Mouse (Mus musculus): Measurements from ENCODE around the gene Gm6993. TPM values are rescaled to one million over a fixed set of nuclear protein-coding genes. Genes with fewer than 3 reads are reported as not detected.

Gene Gm6993
- polyA plus RNA-seq, 1 experiment, result not detected

DNA sequence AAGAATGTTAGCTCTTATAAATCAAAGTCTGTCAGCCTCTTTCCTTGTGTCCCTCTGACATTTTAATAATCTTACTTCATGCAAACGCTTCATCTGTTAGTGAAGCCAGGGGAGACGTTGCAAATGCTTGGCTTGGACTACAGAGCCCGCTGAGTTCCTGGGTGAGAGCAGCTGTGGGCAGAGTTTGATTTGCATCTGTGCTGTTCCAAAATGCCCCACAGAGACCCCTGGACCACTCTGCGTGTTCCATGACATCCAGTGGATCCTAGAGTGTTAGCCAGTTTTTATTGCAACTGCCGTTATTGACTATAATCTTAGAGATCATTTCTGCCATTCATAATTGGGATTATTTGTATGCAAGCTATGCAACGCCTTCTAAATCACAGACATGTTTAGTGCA is 31.8 kb upstream of the Gm6993 start:
- Histone ChIP-seq H3K4me1 (ENCODE audit: control insufficient read depth, insufficient read depth, low read length) (no peaks in the 10 kb centered on the region), H3K4me3 (ENCODE audit: low read depth, low read length) (no peak overlapping the region), H3K27me3 (ENCODE audit: control insufficient read depth, insufficient read depth, low read length, poor library complexity, severe bottlenecking) (no peaks in the 10 kb centered on the region), H3K36me3 (ENCODE audit: control insufficient read depth, insufficient read depth, low read length, poor library complexity, severe bottlenecking) (no peaks in the 10 kb centered on the region), H3K27ac (ENCODE audit: insufficient read depth, low read length) (no peak overlapping the region), H3K9ac (ENCODE audit: low read depth, poor library complexity, severe bottlenecking) (no peak overlapping the region), H3K9me3 (replicated peaks; ENCODE audit: control insufficient read depth, insufficient read depth, low read length, poor library complexity, severe bottlenecking) (no peaks in the 10 kb centered on the region)
- no peak for TF ChIP-seq POLR2A (IDR thresholded peaks at IDR 0.05; ENCODE audit: insufficient read depth, low read length)
- no peak for TF ChIP-seq EP300 (IDR thresholded peaks at IDR 0.05; ENCODE audit: insufficient read depth, low read depth, low read length)
- TF ChIP-seq CTCF (IDR thresholded peaks at IDR 0.05; ENCODE audit: low read depth, low read length), result no peak

DNA sequence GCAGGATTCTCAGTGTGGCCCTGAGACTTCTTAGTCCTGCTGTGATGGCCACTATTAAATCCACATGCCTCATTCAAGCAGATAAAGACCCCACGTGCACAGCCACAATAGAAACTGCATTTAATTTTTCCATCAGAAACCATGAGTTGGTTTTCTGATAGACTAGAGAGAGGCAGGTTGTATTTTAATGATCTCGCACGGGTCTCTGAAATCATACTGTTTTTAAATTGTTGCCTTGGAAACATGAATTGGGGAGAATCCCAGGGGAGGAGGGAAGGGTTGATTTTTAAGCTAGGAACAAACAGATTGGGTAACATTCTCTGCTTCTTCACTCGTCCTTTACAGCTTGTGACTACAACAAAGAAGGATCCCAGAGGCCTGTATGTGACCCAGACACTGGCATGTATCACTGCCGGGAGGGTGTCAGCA is 31.2 kb upstream of the Gm6993 start:
- Histone ChIP-seq H3K4me1 (ENCODE audit: control insufficient read depth, insufficient read depth, low read length) (no peaks in the 10 kb centered on the region), H3K4me3 (ENCODE audit: low read depth, low read length) (no peak overlapping the region), H3K27ac (ENCODE audit: insufficient read depth, low read length) (no peak overlapping the region)

DNA sequence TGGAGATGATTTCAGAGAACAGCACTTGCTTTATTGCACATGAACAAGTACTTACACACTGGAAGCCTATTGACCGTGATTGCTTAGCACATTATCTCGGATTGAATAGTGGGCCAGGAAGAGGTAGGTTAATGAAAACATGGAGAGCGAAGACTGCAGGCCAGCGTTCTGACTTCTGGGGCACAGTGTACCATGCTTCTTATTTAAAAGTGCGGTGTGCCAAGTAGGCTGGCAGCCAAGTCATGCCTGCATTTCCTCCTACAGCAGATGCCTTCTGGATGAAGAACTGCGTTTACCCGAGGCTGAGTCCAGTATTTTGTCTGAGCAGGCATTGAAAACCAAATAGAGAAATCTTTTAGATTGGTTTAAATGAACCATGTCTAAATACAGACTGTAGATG is 27.0 kb upstream of the Gm6993 start:
- no peaks in the 10 kb centered on the region for H3K9me3 ChIP-seq (replicated peaks; ENCODE audit: control insufficient read depth, insufficient read depth, low read length, poor library complexity, severe bottlenecking)
- H3K27ac ChIP-seq (ENCODE audit: insufficient read depth, low read length), result no peak overlapping the region
- no peak overlapping the region for H3K9ac ChIP-seq (ENCODE audit: low read depth, poor library complexity, severe bottlenecking)
- H3K27me3 ChIP-seq (ENCODE audit: control insufficient read depth, insufficient read depth, low read length, poor library complexity, severe bottlenecking), result no peaks in the 10 kb centered on the region
- no peaks in the 10 kb centered on the region for H3K36me3 ChIP-seq (ENCODE audit: control insufficient read depth, insufficient read depth, low read length, poor library complexity, severe bottlenecking)
- H3K4me3 ChIP-seq (ENCODE audit: low read depth, low read length), result no peak overlapping the region
- TF ChIP-seq EP300 (IDR thresholded peaks at IDR 0.05; ENCODE audit: insufficient read depth, low read depth, low read length) (no peak), POLR2A (IDR thresholded peaks at IDR 0.05; ENCODE audit: insufficient read depth, low read length) (no peak), CTCF (IDR thresholded peaks at IDR 0.05; ENCODE audit: low read depth, low read length) (no peak)
- no peaks in the 10 kb centered on the region for H3K4me1 ChIP-seq (ENCODE audit: control insufficient read depth, insufficient read depth, low read length)

More for the DNA sequence above, 31.2 kb upstream of the Gm6993 start:
- TF ChIP-seq POLR2A (IDR thresholded peaks at IDR 0.05; ENCODE audit: insufficient read depth, low read length) (no peak), EP300 (IDR thresholded peaks at IDR 0.05; ENCODE audit: insufficient read depth, low read depth, low read length) (no peak), CTCF (IDR thresholded peaks at IDR 0.05; ENCODE audit: low read depth, low read length) (no peak)
- Histone ChIP-seq H3K9ac (ENCODE audit: low read depth, poor library complexity, severe bottlenecking) (no peak overlapping the region), H3K27me3 (ENCODE audit: control insufficient read depth, insufficient read depth, low read length, poor library complexity, severe bottlenecking) (no peaks in the 10 kb centered on the region), H3K36me3 (ENCODE audit: control insufficient read depth, insufficient read depth, low read length, poor library complexity, severe bottlenecking) (no peaks in the 10 kb centered on the region), H3K9me3 (replicated peaks; ENCODE audit: control insufficient read depth, insufficient read depth, low read length, poor library complexity, severe bottlenecking) (no peaks in the 10 kb centered on the region)

DNA sequence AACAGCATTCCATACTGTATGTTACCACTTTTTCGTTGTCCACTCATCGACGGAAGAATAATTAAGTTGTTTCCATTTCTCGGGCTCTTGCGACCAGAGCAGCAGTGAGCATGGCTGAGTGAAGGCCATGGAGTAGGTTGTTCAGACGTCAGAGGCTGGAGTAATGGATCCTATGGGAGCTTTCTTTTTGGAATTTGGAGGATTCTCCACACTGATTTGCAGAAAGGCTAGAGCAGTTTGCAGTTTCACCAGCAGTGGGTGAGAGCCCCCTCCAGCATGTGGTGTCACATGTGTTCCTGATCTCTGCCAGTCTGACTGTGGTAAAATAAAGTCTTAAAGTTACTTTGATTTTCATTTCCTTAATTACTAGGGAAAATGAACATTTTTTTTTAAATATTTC is 25.6 kb upstream of the Gm6993 start:
- TF ChIP-seq POLR2A (IDR thresholded peaks at IDR 0.05; ENCODE audit: insufficient read depth, low read length), result no peak
- no peak for TF ChIP-seq CTCF (IDR thresholded peaks at IDR 0.05; ENCODE audit: low read depth, low read length)
- Histone ChIP-seq H3K9ac (ENCODE audit: low read depth, poor library complexity, severe bottlenecking) (no peak overlapping the region), H3K27ac (ENCODE audit: insufficient read depth, low read length) (no peak overlapping the region), H3K9me3 (replicated peaks; ENCODE audit: control insufficient read depth, insufficient read depth, low read length, poor library complexity, severe bottlenecking) (no peaks in the 10 kb centered on the region), H3K4me1 (ENCODE audit: control insufficient read depth, insufficient read depth, low read length) (no peaks in the 10 kb centered on the region), H3K36me3 (ENCODE audit: control insufficient read depth, insufficient read depth, low read length, poor library complexity, severe bottlenecking) (no peaks in the 10 kb centered on the region), H3K27me3 (ENCODE audit: control insufficient read depth, insufficient read depth, low read length, poor library complexity, severe bottlenecking) (no peaks in the 10 kb centered on the region), H3K4me3 (ENCODE audit: low read depth, low read length) (no peak overlapping the region)

DNA sequence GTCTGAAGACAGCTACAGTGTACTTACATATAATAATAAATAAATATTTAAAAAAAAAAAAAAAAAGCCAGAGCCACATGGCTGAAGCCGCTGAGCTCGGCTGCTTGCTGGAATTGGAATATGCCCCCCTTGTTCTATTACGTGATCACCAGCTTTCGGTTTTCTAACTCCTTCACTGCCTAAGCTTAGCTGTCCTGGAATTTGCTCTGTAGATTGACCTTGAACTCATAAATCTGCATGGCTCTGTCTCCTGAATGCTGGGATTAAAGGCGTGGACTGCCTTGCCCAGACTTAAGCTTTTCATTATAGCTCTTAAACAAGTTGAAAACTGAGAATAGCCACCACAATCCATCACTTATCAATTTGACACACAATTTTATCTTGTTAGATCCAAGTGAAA is 23.3 kb upstream of the Gm6993 start:
- TF ChIP-seq EP300 (IDR thresholded peaks at IDR 0.05; ENCODE audit: insufficient read depth, low read depth, low read length), result no peak
- TF ChIP-seq CTCF (IDR thresholded peaks at IDR 0.05; ENCODE audit: low read depth, low read length), result no peak
- no peak for TF ChIP-seq POLR2A (IDR thresholded peaks at IDR 0.05; ENCODE audit: insufficient read depth, low read length)
- Histone ChIP-seq H3K36me3 (ENCODE audit: control insufficient read depth, insufficient read depth, low read length, poor library complexity, severe bottlenecking) (no peaks in the 10 kb centered on the region), H3K9ac (ENCODE audit: low read depth, poor library complexity, severe bottlenecking) (no peak overlapping the region), H3K9me3 (replicated peaks; ENCODE audit: control insufficient read depth, insufficient read depth, low read length, poor library complexity, severe bottlenecking) (no peaks in the 10 kb centered on the region), H3K4me1 (ENCODE audit: control insufficient read depth, insufficient read depth, low read length) (no peaks in the 10 kb centered on the region), H3K4me3 (ENCODE audit: low read depth, low read length) (no peak overlapping the region), H3K27me3 (ENCODE audit: control insufficient read depth, insufficient read depth, low read length, poor library complexity, severe bottlenecking) (no peaks in the 10 kb centered on the region), H3K27ac (ENCODE audit: insufficient read depth, low read length) (no peak overlapping the region)

DNA sequence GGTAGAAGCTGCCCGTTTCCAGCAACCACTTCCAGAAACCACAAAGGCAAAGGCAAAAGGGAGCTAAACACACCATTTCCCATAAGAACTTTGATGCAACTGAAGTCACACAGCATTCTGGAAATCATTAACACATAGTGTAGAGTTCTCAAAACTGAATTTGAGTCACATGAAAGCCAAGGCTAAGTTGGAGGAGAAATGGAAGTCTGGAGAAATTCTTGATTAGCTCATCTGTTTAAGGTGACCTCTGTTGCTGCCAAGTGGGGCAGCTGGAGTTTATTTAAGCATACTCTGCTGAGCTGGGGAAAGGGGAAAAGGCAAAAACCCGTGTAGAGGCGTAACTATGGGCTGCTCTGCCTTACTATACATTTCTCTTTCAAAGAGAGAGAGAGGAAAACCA is 21.8 kb upstream of the Gm6993 start:
- Histone ChIP-seq H3K36me3 (ENCODE audit: control insufficient read depth, insufficient read depth, low read length, poor library complexity, severe bottlenecking) (no peaks in the 10 kb centered on the region), H3K4me3 (ENCODE audit: low read depth, low read length) (no peak overlapping the region), H3K9ac (ENCODE audit: low read depth, poor library complexity, severe bottlenecking) (no peak overlapping the region), H3K9me3 (replicated peaks; ENCODE audit: control insufficient read depth, insufficient read depth, low read length, poor library complexity, severe bottlenecking) (no peaks in the 10 kb centered on the region), H3K27ac (ENCODE audit: insufficient read depth, low read length) (no peak overlapping the region), H3K4me1 (ENCODE audit: control insufficient read depth, insufficient read depth, low read length) (no peaks in the 10 kb centered on the region), H3K27me3 (ENCODE audit: control insufficient read depth, insufficient read depth, low read length, poor library complexity, severe bottlenecking) (no peaks in the 10 kb centered on the region)
- no peak for TF ChIP-seq POLR2A (IDR thresholded peaks at IDR 0.05; ENCODE audit: insufficient read depth, low read length)
- TF ChIP-seq EP300 (IDR thresholded peaks at IDR 0.05; ENCODE audit: insufficient read depth, low read depth, low read length), result no peak
- no peak for TF ChIP-seq CTCF (IDR thresholded peaks at IDR 0.05; ENCODE audit: low read depth, low read length)

All from ES-Bruce4 (cell line).